Mouse (Mus musculus): ENCODE measurements around the gene Pik3r2.
"Not testable (repeated sequence)": the region's sequence is repeated elsewhere in the genome, so short reads cannot be mapped to it uniquely, and the experiment has no call there.

Pik3r2 gene

GRCm38 (mm10) chr8:70776496-70777444 lies at the start of gene Pik3r2:
Gene Pik3r2, minus strand, starts transcription at chr8:70776713.
- peak; percentile 99 for DNase-seq (ENCODE audit: low read depth, low spot score)

- DNase-seq (ENCODE audit: low read depth, low spot score): no peak
Measured at GRCm38 (mm10) chr8:70825816-70826215, 49.3 kb upstream of the Pik3r2 start.

- DNase-seq (ENCODE audit: low read depth, low spot score): no peak
Measured at GRCm38 (mm10) chr8:70823802-70824201, 47.3 kb upstream of the Pik3r2 start.

GRCm38 (mm10) chr8:70822594-70822993 lies 46.1 kb upstream of the Pik3r2 start:
- DNase-seq (ENCODE audit: low read depth, low spot score): not testable (repeated sequence)

- DNase-seq (ENCODE audit: low read depth, low spot score): peak; percentile 61
Measured at GRCm38 (mm10) chr8:70821992-70822391, 45.5 kb upstream of the Pik3r2 start.

GRCm38 (mm10) chr8:70821399-70821962 lies 45.0 kb upstream of the Pik3r2 start:
- DNase-seq (ENCODE audit: low read depth, low spot score): peak; percentile 65

GRCm38 (mm10) chr8:70820101-70820935 lies 43.8 kb upstream of the Pik3r2 start:
- DNase-seq (ENCODE audit: low read depth, low spot score): peak; percentile 78

GRCm38 (mm10) chr8:70816679-70817078 lies 40.2 kb upstream of the Pik3r2 start:
- DNase-seq (ENCODE audit: low read depth, low spot score): no peak

GRCm38 (mm10) chr8:70812885-70813284 lies 36.4 kb upstream of the Pik3r2 start:
- peak; percentile 28 for DNase-seq (ENCODE audit: low read depth, low spot score)

- DNase-seq (ENCODE audit: low read depth, low spot score): no peak
Measured at GRCm38 (mm10) chr8:70812055-70812454, 35.5 kb upstream of the Pik3r2 start.

GRCm38 (mm10) chr8:70810962-70811680 lies 34.6 kb upstream of the Pik3r2 start:
- DNase-seq (ENCODE audit: low read depth, low spot score): no peak

- no peak for DNase-seq (ENCODE audit: low read depth, low spot score)
Measured at GRCm38 (mm10) chr8:70808955-70809701, 32.6 kb upstream of the Pik3r2 start.

GRCm38 (mm10) chr8:70808239-70808638 lies 31.7 kb upstream of the Pik3r2 start, which contains the start of gene Il12rb1:
Gene Il12rb1, plus strand, starts transcription at chr8:70808449.
- DNase-seq (ENCODE audit: low read depth, low spot score): no peak

GRCm38 (mm10) chr8:70807304-70807703 lies 30.8 kb upstream of the Pik3r2 start:
- DNase-seq (ENCODE audit: low read depth, low spot score): peak; percentile 91

- DNase-seq (ENCODE audit: low read depth, low spot score): no peak
Measured at GRCm38 (mm10) chr8:70806541-70806940, 30.0 kb upstream of the Pik3r2 start.

GRCm38 (mm10) chr8:70804481-70805206 lies 28.1 kb upstream of the Pik3r2 start, which contains the start of gene Mast3:
Gene Mast3, minus strand, starts transcription at chr8:70805054.
- peak; percentile 91 for DNase-seq (ENCODE audit: low read depth, low spot score)

- peak; percentile 68 for DNase-seq (ENCODE audit: low read depth, low spot score)
Measured at GRCm38 (mm10) chr8:70803761-70804480, 27.4 kb upstream of the Pik3r2 start.

- no peak for DNase-seq (ENCODE audit: low read depth, low spot score)
Measured at GRCm38 (mm10) chr8:70802786-70803510, 26.4 kb upstream of the Pik3r2 start.

Measured in brain, adult 2 months (tissue).